Mouse (Mus musculus) hindbrain, embryonic 15.5 days (tissue): ENCODE results near the gene Dnhd1. TPM values are rescaled to one million over a fixed set of nuclear protein-coding genes. Genes with fewer than 3 reads are reported as not detected.

ENCODE experiments used
- polyA plus RNA-seq: library from polyadenylated mRNA; unstranded; fragments of >200 nt; fragmentation: Nextera tagmentation; extraction: Ambion mirVana; gene quantifications from 2 replicates; pipeline ENCODE4 v1.2.1, GENCODE M21; 2015

Dnhd1 gene
- polyA plus RNA-seq, 1 experiment from 2014 or later = 1.1 TPM

Other genes with a start within 250 kb of the Dnhd1 start
- 0.08 and 0.12 TPM in 2 replicates for gene Cnga4, start 246.3 kb upstream of the Dnhd1 start, polyA plus RNA-seq
- gene Cckbr, start 225.1 kb upstream of the Dnhd1 start, polyA plus RNA-seq = 5.2 and 5.5 TPM in 2 replicates
- gene Cavin3, start 168.5 kb upstream of the Dnhd1 start, polyA plus RNA-seq = 37.6 and 41.2 TPM in 2 replicates
- gene Smpd1, start 96.5 kb upstream of the Dnhd1 start, polyA plus RNA-seq = 88.5 and 94.2 TPM in 2 replicates
- gene Apbb1, start 69.2 kb upstream of the Dnhd1 start, polyA plus RNA-seq = 294 and 330 TPM in 2 replicates
- gene Hpx, start 50.7 kb upstream of the Dnhd1 start, polyA plus RNA-seq = 0.39 TPM in 1 of 2 replicates, not detected in the other
- gene Trim3, start 17.3 kb upstream of the Dnhd1 start, polyA plus RNA-seq = 106 and 112 TPM in 2 replicates
- gene Timm10b, start 10.8 kb upstream of the Dnhd1 start, polyA plus RNA-seq = 145 and 150 TPM in 2 replicates
- 81.8 and 92.0 TPM in 2 replicates for gene Arfip2, start 10.4 kb upstream of the Dnhd1 start, polyA plus RNA-seq
- 18.2 and 18.7 TPM in 2 replicates for gene Gm45799, start 10.3 kb upstream of the Dnhd1 start, polyA plus RNA-seq
- 199 and 201 TPM in 2 replicates for gene Ilk, start 85.8 kb downstream of the Dnhd1 start, polyA plus RNA-seq
- 24.9 and 26.0 TPM in 2 replicates for gene Rrp8, start 86.6 kb downstream of the Dnhd1 start, polyA plus RNA-seq
- 100 and 110 TPM in 2 replicates for gene Taf10, start 93.5 kb downstream of the Dnhd1 start, polyA plus RNA-seq
- 45.7 and 46.2 TPM in 2 replicates for gene Tpp1, start 101.4 kb downstream of the Dnhd1 start, polyA plus RNA-seq
- 14.3 and 14.8 TPM in 2 replicates for gene Dchs1, start 136.8 kb downstream of the Dnhd1 start, polyA plus RNA-seq
- 178 and 195 TPM in 2 replicates for gene Mrpl17, start 160.3 kb downstream of the Dnhd1 start, polyA plus RNA-seq